Mouse (Mus musculus): ENCODE measurements around the gene Pfkfb4. TPM values are rescaled to one million over a fixed set of nuclear protein-coding genes. Genes with fewer than 3 reads are reported as not detected.
A peak's percentile ranks its signal among the peaks of the same experiment; 100 is the strongest.

Pfkfb4 gene
- total RNA-seq, 2 experiments from 2014 or later, result 7.6 to 13.7 TPM

- no peak for DNase-seq (ENCODE audit: low spot score in 2 of 2)
These were observed 64.6 kb downstream of the Pfkfb4 start for GRCm38 (mm10) chr9:109056081-109056690.

GRCm38 (mm10) chr9:109056916-109057315, 65.3 kb downstream of the Pfkfb4 start:
- DNase-seq (ENCODE audit: low spot score in 2 of 2), result no peak

GRCm38 (mm10) chr9:109057543-109057942, 66.0 kb downstream of the Pfkfb4 start:
- DNase-seq (ENCODE audit: low spot score in 2 of 2), result no peak

GRCm38 (mm10) chr9:109058006-109058765, 66.6 kb downstream of the Pfkfb4 start:
- DNase-seq (ENCODE audit: low spot score in 2 of 2), result no peak

GRCm38 (mm10) chr9:109059136-109059903, 67.7 kb downstream of the Pfkfb4 start, which contains the start of gene Trex1:
Gene Trex1, minus strand, starts transcription at chr9:109059734.
- peak; percentile 85 to 90 for DNase-seq (ENCODE audit: low spot score in 2 of 2)

- DNase-seq (ENCODE audit: low spot score in 2 of 2), result no peak
These were observed 68.8 kb downstream of the Pfkfb4 start for GRCm38 (mm10) chr9:109060184-109060897.

GRCm38 (mm10) chr9:109060898-109061295, 69.3 kb downstream of the Pfkfb4 start:
- no peak for DNase-seq (ENCODE audit: low spot score in 2 of 2)

GRCm38 (mm10) chr9:109068095-109068735, 76.6 kb downstream of the Pfkfb4 start:
- no peak for DNase-seq (ENCODE audit: low spot score in 2 of 2)

- DNase-seq (ENCODE audit: low spot score in 2 of 2), result peak; percentile 91
These were observed 82.3 kb downstream of the Pfkfb4 start, which contains the start of gene Atrip for GRCm38 (mm10) chr9:109073661-109074573. Gene Atrip, minus strand, starts transcription at chr9:109074124.

- no peak for DNase-seq (ENCODE audit: low spot score in 2 of 2)
These were observed 88.9 kb downstream of the Pfkfb4 start for GRCm38 (mm10) chr9:109080516-109080915.

GRCm38 (mm10) chr9:109081749-109082123, 90.2 kb downstream of the Pfkfb4 start:
- no peak for DNase-seq (ENCODE audit: low spot score in 2 of 2)

Small RNAs within 50 kb of the gene (microRNA-seq; reads per million reads assigned to microRNA genes)
- 0 reads per million in 2 experiments for gene Mir711 (ENCODE audit: borderline number of aligned reads in 2 of 2)

Other genes with a start within 250 kb of the Pfkfb4 start
- 100 to 1,000 TPM in 1 of 2 experiments, 10 to 100 TPM in 1; 76.8 to 101 TPM for gene Ip6k2, start 208.0 kb upstream of the Pfkfb4 start, total RNA-seq (2021)
- gene Nckipsd, start 183.4 kb upstream of the Pfkfb4 start, total RNA-seq (2021), result 10 to 100 TPM; 10.8 to 11.3 TPM
- 1 to 10 TPM; 3.6 to 4.1 TPM for gene Celsr3, start 165.5 kb upstream of the Pfkfb4 start, total RNA-seq (2021)
- 10 to 100 TPM in 1 of 2 experiments, 1 to 10 TPM in 1; 9.6 to 13.8 TPM for gene Slc26a6, start 138.5 kb upstream of the Pfkfb4 start, total RNA-seq (2021)
- under 1 TPM in 1 of 2 experiments, not detected in 1; 0.32 TPM for gene Tmem89, start 77.2 kb upstream of the Pfkfb4 start, total RNA-seq (2021)
- 1,000 to 10,000 TPM in 1 of 2 experiments, 100 to 1,000 TPM in 1; 638 to 1,072 TPM for gene Uqcrc1, start 55.1 kb upstream of the Pfkfb4 start, total RNA-seq (2021)
- 1 to 10 TPM; 6.4 to 7.5 TPM for gene Col7a1, start 38.2 kb upstream of the Pfkfb4 start, total RNA-seq (2021)
- gene Ucn2, start 5.8 kb upstream of the Pfkfb4 start, total RNA-seq (2021), result under 1 TPM; 0.26 to 0.53 TPM
- 100 to 1,000 TPM; 126 to 137 TPM for gene Shisa5, start 46.8 kb downstream of the Pfkfb4 start, total RNA-seq (2021)
- 10 to 100 TPM; 15.8 to 21.6 TPM for gene Trex1, start 68.0 kb downstream of the Pfkfb4 start, total RNA-seq (2021)
- gene Atrip, start 82.3 kb downstream of the Pfkfb4 start, total RNA-seq (2021), result 10 to 100 TPM; 14.7 to 15.2 TPM
- 10 to 100 TPM; 11.8 to 12.6 TPM for gene Ccdc51, start 90.7 kb downstream of the Pfkfb4 start, total RNA-seq (2021)
- gene Tma7, start 90.8 kb downstream of the Pfkfb4 start, total RNA-seq (2021), result 100 to 1,000 TPM; 319 to 392 TPM
- gene Plxnb1, start 103.6 kb downstream of the Pfkfb4 start, total RNA-seq (2021), result 100 to 1,000 TPM in 1 of 2 experiments, 10 to 100 TPM in 1; 63.9 to 107 TPM
- not detected for gene Fbxw21, start 170.3 kb downstream of the Pfkfb4 start, total RNA-seq (2021)
- gene Fbxw13, start 204.2 kb downstream of the Pfkfb4 start, total RNA-seq (2021), result not detected
- not detected for gene Fbxw20, start 243.0 kb downstream of the Pfkfb4 start, total RNA-seq (2021)

Data from adrenal gland, adult 18-20 months (tissue).